Mouse (Mus musculus): ENCODE measurements around the gene Gm17428. TPM values are rescaled to one million over a fixed set of nuclear protein-coding genes. Genes with fewer than 3 reads are reported as not detected.
A peak's percentile ranks its signal among the peaks of the same experiment; 100 is the strongest.
"Not testable (repeated sequence)": the region's sequence is repeated elsewhere in the genome, so short reads cannot be mapped to it uniquely, and the experiment has no call there.

The Gm17428 gene
- polyA plus RNA-seq, 1 experiment from 2014 or later: not detected

DNA sequence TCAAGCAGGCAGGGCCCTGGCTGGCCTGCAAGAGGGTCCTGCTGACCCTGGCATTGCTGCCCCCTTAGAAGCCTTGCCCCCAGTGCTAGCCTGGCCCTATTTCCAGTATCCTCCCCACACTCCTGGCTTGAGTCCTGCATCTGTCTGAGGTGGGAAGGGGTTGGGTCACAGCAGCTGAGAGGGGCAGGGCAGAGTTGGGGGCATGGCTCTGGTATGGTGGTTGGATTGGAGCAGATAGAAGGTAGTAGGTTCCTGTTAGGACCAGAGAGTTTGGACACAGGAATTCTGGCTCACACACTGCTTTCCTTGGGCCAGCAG is 18.1 kb downstream of the Gm17428 start:
- Histone ChIP-seq H3K9ac (0 out of 2 replicates have a peak overlapping the region, but pooled peaks have one; percentile 8), H3K27ac (peak overlapping the region; percentile 86), H3K4me2 (no peak overlapping the region), H3K9me3 (no peaks in the 10 kb centered on the region), H3K27me3 (0 out of 2 replicates have a peak, but pooled peaks cover 3% of the 10 kb centered on the region), H3K36me3 (no peaks in the 10 kb centered on the region), H3K4me3 (no peak overlapping the region), H3K4me1 (replicated peaks) (peaks cover 31% of the 10 kb centered on the region)
- ATAC-seq (ENCODE audit: low FRiP score): peak; percentile 24; the same call in 1 of the 2 replicates

DNA sequence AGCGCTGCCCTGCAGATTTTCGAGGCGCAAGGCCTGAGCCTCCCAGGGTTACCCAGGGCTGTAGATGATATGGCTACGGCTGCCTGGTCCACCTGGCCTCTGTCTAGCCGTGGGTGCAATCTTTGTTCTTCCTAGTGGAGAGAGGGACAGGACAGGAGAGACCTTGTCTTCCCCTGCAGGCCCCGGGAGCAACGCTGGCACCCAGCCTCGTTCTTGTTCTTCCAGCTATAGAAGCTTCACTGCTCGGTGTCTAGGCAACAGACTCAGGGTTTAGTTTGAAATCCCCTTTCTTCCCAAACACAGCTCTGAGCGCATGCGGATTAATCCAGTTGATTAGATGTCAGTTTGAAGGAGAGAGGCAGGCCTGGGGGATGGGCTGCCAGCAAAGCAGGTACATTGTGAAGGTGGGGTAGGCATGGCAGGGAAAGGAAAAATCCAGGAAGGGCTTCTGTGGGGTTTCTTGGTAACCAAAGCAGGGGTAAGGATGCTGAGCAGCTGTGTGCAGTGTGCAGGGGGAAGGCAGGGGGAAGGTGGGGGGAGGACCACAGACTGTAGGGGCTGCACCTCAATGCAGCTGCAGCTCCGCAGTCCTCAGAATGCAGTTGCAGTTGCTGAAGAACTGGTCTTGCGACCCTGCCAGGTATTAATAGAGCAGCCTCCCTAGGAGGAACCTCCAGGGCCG is 18.9 kb downstream of the Gm17428 start:
- WGBS: 36% methylated on average over 14 of the region's 14 CpGs
- peaks cover 31% of the 10 kb centered on the region for H3K4me1 ChIP-seq (replicated peaks)
- no peak overlapping the region for H3K4me3 ChIP-seq
- no peaks in the 10 kb centered on the region for H3K9me3 ChIP-seq
- peak overlapping the region; percentile 86 for H3K27ac ChIP-seq
- peak overlapping the region; percentile 56 for H3K9ac ChIP-seq
- peak overlapping the region; percentile 10; the same call in 1 of the 2 replicates for H3K4me2 ChIP-seq
- 0 out of 2 replicates have a peak, but pooled peaks cover 3% of the 10 kb centered on the region for H3K27me3 ChIP-seq
- peak; percentile 80 for ATAC-seq (ENCODE audit: low FRiP score)
- H3K36me3 ChIP-seq: no peaks in the 10 kb centered on the region

DNA sequence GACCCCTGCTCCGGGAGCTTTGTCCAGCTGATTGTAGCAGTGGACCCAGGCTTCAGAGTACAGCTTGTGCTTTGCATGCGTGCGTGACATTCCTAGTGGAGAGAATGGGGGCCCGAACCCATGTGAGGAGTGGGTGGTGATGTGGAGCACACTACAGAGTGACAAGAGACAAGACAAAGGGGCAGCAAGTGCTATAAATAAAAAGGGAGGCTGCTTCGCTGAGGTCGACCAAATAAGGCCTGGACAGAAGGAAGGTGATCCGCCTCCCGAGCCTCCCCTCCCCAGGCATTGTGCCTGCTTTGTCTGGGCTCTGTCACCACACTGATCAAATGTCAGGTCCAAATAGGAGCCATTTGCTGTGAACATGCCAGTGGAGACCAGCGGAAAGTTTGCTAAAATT is 20.1 kb downstream of the Gm17428 start:
- no peak overlapping the region for H3K4me2 ChIP-seq
- H3K27me3 ChIP-seq: 0 out of 2 replicates have a peak, but pooled peaks cover 3% of the 10 kb centered on the region
- no peaks in the 10 kb centered on the region for H3K36me3 ChIP-seq
- WGBS: 39% methylated on average over 9 of the region's 9 CpGs
- peaks cover 31% of the 10 kb centered on the region for H3K4me1 ChIP-seq (replicated peaks)
- H3K9me3 ChIP-seq: no peaks in the 10 kb centered on the region
- H3K9ac ChIP-seq: no peak overlapping the region
- ATAC-seq (ENCODE audit: low FRiP score): no peak
- H3K4me3 ChIP-seq: no peak overlapping the region
- H3K27ac ChIP-seq: no peak overlapping the region

DNA sequence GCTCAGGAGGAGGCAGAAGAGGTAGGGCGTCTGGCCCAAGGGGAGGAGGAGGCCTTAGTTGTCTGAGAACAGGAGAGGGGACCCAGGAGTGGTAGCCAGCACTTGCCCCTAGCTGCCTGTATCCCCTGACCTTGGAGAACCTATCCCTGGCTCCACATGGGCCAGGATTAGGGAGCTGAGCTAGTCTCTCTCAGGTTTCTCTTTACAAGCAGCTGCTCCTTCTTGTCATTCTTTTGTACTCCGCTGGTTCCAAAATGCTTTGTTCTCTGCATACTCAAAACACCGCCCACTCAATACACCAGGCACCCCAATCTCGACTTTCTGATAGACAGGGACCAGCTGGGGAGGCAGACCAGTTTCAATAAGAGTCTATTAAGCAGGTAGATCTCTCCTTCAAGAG is 20.6 kb downstream of the Gm17428 start:
- WGBS: 40% methylated on average over 4 of the region's 4 CpGs
- 0 out of 2 replicates have a peak, but pooled peaks cover 3% of the 10 kb centered on the region for H3K27me3 ChIP-seq
- no peak overlapping the region for H3K27ac ChIP-seq
- no peak for ATAC-seq (ENCODE audit: low FRiP score)
- peaks cover 31% of the 10 kb centered on the region for H3K4me1 ChIP-seq (replicated peaks)
- H3K9ac ChIP-seq: no peak overlapping the region
- no peaks in the 10 kb centered on the region for H3K36me3 ChIP-seq
- H3K9me3 ChIP-seq: no peaks in the 10 kb centered on the region
- no peak overlapping the region for H3K4me2 ChIP-seq
- H3K4me3 ChIP-seq: no peak overlapping the region

DNA sequence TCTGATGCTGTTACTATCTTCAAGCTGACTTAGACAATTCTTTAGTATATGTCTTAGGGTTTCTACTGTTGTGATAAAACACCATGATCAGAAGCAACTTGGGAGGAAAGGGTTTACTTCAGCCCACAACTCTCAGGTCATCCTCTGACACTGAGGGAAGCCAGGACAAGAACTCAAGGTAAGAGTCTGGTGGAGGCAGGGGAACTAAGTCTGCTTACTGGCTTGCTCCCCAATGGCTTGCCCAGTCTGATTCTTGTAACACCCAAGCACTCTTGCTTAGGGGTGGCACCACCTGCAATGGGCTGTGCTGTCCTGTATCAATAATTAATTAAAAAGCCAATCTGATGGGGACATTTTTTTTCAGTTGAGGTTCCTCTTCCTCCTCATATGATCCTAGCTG is 21.9 kb downstream of the Gm17428 start:
- Histone ChIP-seq H3K4me1 (replicated peaks) (peaks cover 32% of the 10 kb centered on the region), H3K27ac (no peak overlapping the region), H3K36me3 (no peaks in the 10 kb centered on the region), H3K9me3 (no peaks in the 10 kb centered on the region), H3K27me3 (no peaks in the 10 kb centered on the region), H3K9ac (no peak overlapping the region), H3K4me2 (no peak overlapping the region), H3K4me3 (no peak overlapping the region)
- no peak for ATAC-seq (ENCODE audit: low FRiP score)

DNA sequence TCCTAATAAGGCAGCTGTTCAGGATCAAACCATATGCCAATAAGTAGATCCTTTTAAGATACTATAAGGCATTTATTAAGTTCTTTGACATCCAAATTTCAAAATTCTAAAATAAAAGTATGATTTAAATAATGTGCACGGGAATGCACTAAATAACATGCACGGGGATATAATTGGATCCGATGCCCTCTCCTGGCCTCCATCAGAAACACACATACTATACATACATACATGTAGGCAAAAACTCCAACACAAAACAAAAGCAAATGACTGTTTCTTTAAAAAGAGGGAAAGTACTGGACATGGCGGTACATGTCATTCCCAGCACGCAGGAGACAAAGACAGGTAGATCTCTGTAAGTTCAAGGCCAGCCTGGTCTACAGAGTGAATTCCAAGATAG is 23.1 kb downstream of the Gm17428 start:
- WGBS: 90% methylated on average over 5 of the region's 5 CpGs
- not testable (repeated sequence) for H3K27me3 ChIP-seq; H3K4me2 ChIP-seq; ATAC-seq (ENCODE audit: low FRiP score); H3K9ac ChIP-seq; H3K36me3 ChIP-seq; H3K27ac ChIP-seq; H3K9me3 ChIP-seq; H3K4me3 ChIP-seq
- peaks cover 28% of the 10 kb centered on the region for H3K4me1 ChIP-seq (replicated peaks)

DNA sequence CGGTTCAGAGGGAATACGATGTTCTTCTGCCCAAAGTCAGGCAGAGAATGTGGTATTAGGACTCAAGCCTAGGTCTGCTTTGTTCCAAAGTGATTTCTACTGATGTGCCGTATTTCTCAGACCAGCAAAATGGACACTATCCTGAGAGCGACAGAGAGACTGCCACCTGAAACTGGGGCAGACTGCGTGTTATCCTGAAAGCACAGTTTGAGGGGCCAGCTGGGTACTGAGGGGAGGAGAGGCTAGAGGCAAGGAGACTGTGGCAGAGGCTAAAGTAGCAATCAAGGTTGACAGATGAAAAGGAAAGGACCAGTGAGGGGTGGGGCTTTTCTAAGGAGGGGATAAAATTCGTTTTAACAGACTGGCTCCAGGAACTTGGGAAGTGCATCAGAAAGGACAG is 24.1 kb downstream of the Gm17428 start:
- Histone ChIP-seq H3K27me3 (no peaks in the 10 kb centered on the region), H3K4me3 (no peak overlapping the region), H3K9ac (no peak overlapping the region), H3K4me1 (replicated peaks) (peaks cover 18% of the 10 kb centered on the region), H3K36me3 (no peaks in the 10 kb centered on the region), H3K4me2 (no peak overlapping the region), H3K27ac (no peak overlapping the region), H3K9me3 (no peaks in the 10 kb centered on the region)
- 84% methylated on average over 6 of the region's 6 CpGs for WGBS
- no peak for ATAC-seq (ENCODE audit: low FRiP score)

DNA sequence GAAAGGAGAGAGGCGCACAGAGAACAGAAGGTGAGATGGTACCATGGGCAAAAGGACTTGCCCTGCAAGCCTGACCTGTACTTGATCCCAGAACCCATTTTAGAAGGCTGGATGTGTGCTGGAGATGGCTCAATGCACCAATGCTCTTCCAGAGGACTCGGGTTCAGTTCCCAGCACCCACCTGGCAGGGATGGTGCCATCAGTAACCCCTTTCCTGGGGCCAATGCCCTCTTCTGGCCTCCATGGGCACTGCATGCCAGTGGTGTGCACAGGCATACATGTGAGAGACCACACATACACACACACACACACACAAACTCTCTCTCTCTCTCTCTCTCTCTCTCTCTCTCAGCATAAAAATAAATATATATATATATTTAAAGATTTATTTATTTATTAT is 24.7 kb downstream of the Gm17428 start:
- WGBS: 96% methylated on average over 2 of the region's 2 CpGs
- Histone ChIP-seq H3K27ac (no peak overlapping the region), H3K4me2 (no peak overlapping the region), H3K9ac (no peak overlapping the region), H3K9me3 (no peaks in the 10 kb centered on the region), H3K4me1 (replicated peaks) (peaks cover 13% of the 10 kb centered on the region; the same call in 1 of the 2 replicates), H3K27me3 (no peaks in the 10 kb centered on the region), H3K36me3 (no peaks in the 10 kb centered on the region), H3K4me3 (no peak overlapping the region)
- ATAC-seq (ENCODE audit: low FRiP score): no peak

DNA sequence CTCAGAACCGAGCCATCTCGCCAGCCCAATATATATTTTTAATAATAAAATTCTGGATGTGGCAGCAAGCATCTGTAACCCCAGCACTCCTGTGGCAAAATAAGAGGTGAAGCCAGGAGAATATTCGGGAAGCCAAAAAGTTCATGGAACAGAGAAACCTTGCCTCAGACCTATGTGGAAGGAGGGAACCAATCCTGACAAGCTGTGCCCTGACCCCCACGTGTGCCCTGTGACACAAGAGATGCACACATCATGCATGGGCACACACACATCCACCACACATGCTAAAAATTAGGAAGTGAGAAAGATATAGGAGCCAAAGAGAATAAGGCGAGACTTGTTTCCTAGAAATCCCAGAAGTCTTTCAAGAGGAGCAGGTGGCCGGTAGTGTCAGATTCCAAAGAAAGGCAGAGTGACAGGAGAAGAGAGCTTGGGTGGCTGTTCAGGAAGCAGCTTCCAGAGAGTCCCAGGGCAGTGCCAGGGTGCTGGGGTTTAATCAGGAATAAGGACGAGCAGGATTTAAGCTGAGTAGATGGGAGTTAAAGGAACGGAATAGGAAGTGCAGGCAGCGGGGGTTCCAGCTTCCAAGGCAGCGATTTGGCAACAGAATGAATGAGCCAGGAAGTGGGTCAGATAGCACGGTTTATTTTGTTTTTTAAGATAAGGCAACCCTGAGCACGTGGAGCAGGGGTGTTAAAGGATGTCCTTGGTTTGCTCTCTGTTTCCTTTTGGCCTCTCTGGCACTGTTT is 25.4 kb downstream of the Gm17428 start:
- Histone ChIP-seq H3K9me3 (no peaks in the 10 kb centered on the region), H3K27ac (no peak overlapping the region), H3K4me1 (replicated peaks) (peaks cover 7% of the 10 kb centered on the region; the same call in 1 of the 2 replicates), H3K4me2 (no peak overlapping the region), H3K27me3 (no peaks in the 10 kb centered on the region), H3K9ac (no peak overlapping the region), H3K4me3 (no peak overlapping the region), H3K36me3 (no peaks in the 10 kb centered on the region)
- ATAC-seq (ENCODE audit: low FRiP score): no peak
- 59% methylated on average over 12 of the region's 12 CpGs for WGBS

DNA sequence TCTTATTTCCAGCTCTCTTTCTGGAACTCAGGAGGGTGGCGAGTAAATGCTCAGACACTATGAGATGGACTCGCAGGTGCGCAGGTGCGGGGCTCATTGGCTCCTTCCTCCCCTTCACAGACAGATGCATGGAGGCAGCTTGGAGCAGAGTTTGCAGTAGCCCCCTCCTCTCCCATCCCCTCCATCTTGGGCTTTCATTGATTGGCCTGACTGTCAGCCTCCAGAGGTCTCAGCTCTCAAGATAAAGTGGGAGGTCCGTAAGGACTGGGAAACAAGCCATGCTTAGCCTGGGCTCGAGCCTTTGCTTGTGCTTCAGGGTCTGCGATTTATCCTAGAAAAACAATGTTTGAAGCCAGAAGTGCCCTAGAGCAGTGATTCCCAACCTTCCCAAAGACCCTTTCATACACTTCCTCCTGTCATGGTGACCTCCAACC is 26.0 kb downstream of the Gm17428 start:
- WGBS: 80% methylated on average over 7 of the region's 7 CpGs
- Histone ChIP-seq H3K4me2 (no peak overlapping the region), H3K9ac (no peak overlapping the region), H3K27ac (no peak overlapping the region), H3K27me3 (no peaks in the 10 kb centered on the region), H3K4me3 (no peak overlapping the region), H3K36me3 (no peaks in the 10 kb centered on the region), H3K9me3 (no peaks in the 10 kb centered on the region), H3K4me1 (replicated peaks) (peaks cover 7% of the 10 kb centered on the region; the same call in 1 of the 2 replicates)
- no peak for ATAC-seq (ENCODE audit: low FRiP score)

DNA sequence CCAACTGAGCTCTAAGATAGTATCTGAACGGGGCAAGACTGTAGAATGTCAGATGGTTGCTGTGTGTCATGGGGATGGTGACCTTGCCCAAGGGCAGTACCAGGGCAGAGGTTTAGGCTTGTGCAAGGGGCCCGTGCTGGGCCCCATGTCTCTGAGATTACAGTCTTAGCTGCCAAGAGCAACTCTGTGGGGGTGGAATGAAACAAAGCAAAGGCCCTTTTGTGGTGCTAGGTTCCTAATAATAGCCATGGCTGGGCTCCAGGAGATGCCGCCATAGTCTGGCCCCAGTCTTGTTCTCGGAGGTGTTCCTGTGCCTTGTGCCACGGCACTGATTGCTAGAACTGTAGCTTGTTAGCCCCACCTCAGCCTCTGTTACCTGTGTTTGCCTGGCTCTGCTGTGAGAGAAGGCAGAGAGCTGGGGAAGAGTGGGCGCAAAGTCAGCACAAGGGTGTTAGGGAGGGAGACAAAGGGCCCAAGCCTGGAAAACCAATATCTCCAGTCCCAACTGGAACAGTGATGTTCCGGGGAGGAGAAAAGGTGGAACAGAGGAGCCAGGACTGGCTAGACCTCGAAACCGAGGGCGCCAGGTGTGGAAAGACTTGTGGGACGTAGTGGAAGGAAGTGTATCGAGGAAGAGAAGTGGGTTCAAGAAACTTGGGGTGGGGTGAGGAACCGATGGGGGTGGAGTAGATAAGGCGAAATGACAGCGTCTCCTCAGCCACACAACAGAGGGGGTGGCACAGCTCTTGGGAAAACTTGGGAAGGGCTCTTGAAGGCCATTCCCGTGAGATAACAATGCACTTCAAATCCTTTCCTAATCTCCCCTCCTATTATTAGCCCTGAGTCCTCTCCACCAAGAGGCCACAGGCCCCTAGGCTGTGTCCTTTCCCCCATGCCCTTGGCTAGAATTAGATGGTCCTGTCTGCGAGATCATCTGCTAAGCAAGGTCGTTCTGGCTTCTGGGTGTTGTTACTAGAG is 27.4 kb downstream of the Gm17428 start:
- H3K4me1 ChIP-seq (replicated peaks): peaks cover 7% of the 10 kb centered on the region; the same call in 1 of the 2 replicates
- H3K4me2 ChIP-seq: no peak overlapping the region
- 72% methylated on average over 18 of the region's 18 CpGs for WGBS
- H3K27me3 ChIP-seq: no peaks in the 10 kb centered on the region
- no peak overlapping the region for H3K4me3 ChIP-seq
- ATAC-seq (ENCODE audit: low FRiP score): peak; percentile 52
- no peaks in the 10 kb centered on the region for H3K36me3 ChIP-seq
- H3K9me3 ChIP-seq: no peaks in the 10 kb centered on the region
- no peak overlapping the region for H3K9ac ChIP-seq
- H3K27ac ChIP-seq: 0 out of 2 replicates have a peak overlapping the region, but pooled peaks have one; percentile 8

DNA sequence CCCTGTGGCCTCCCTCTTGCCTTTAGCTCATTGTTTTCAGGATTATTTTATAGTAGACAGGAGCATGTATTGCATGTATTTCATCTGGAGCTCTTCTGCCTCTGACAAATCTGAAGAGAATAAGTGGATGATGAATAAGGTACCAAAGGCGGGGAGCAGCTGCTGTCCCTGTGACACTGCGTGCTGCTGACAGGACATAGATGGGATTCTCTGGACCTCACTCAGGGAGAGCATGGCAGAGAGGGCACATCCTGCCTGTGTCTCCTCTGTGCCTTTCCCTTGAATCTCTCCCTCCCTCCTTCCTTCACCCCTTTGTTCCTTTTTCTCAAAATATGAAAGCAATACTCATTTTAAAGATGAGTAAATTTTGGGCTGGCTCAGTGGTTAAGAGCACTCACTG is 28.8 kb downstream of the Gm17428 start:
- no peak overlapping the region for H3K4me3 ChIP-seq
- H3K27ac ChIP-seq: no peak overlapping the region
- 82% methylated on average over 2 of the region's 2 CpGs for WGBS
- peaks cover 7% of the 10 kb centered on the region; the same call in 1 of the 2 replicates for H3K4me1 ChIP-seq (replicated peaks)
- H3K9me3 ChIP-seq: no peaks in the 10 kb centered on the region
- no peak overlapping the region for H3K4me2 ChIP-seq
- no peak for ATAC-seq (ENCODE audit: low FRiP score)
- no peak overlapping the region for H3K9ac ChIP-seq
- H3K36me3 ChIP-seq: no peaks in the 10 kb centered on the region
- no peaks in the 10 kb centered on the region for H3K27me3 ChIP-seq

All from hindbrain, embryonic 13.5 days (tissue).